Mouse (Mus musculus): Measurements from ENCODE around the gene Orai1.

Gene Orai1

DNA sequence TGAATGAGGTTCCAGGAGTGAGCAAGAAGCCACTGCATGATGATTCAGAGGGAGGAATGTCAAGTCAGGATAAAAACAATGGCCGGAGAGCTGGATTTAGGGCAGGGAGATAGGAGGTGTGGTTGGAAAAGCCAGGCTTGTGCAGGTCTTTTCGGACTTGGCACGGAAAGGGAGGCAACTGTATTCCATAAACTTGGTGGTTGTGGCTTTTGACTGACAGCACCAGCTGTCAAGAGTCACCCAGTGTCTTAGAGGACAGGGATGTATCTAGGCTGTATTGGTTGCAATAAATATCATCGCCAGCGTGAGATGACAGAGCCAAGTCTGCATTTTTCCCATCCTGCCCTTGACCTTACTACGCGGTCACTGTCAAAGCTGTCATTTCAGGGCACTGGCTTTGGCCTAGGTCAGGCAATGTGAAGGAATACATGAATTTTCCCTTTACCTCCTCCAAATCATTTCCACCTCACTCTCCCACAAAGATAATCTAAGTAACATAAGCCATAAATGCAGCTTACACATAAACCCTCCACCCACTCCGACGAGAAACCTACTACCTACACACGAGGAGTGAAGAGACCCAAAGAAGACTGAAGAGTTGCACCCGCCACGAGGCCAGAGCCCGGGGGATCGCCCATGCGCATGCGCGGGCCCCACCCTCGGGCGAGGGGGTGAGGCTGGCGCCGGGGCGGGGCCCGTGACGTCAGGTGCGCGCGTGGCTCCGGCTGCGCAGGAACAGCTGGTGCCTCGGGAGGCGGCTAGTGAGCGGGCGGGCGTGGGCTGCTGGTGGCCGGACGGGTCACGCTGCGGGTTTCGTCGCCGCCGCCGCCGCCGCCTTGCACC lies 60.9 kb downstream of the Orai1 start:
- peak; percentile 96 to 99 for DNase-seq

DNA sequence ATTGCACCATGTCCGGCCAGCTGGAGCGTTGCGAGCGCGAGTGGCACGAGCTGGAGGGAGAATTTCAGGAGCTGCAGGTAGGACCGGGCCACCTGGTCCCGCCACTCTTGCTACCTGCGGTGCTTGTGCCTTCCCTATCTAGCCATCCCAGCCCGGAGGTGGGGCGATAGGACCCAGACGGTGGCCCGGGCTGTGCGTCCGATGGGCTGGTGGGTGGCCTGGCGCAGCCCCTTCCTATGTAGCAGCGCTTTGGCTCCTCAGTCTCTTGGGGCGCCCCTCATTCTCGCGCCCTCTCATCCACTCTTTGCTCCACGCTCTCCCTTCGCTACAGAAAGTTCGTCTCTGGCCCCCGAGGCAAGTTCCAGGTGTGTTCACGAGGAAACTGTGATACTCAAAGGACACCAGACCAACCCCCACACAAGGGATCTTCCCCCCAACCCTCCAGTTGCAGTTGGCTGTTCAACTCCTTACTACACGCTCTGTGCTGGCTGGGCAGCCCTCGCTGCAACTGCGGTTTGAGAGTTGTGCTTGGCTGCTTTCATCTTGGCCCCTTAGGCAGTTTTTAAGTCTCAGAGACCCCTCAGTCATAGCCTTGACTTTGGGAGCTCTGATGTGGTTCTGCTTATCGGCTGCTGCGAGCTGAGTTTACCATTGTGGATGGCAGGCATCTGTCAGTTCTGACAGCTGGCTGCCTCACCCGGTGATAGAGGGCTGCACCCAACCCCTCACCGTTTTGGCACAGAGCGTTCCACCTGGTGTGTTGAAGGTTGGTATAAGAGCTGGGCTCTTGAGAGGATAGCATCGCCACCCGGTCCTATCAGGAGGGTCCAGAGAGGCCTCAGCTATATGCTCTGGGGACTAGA lies 61.8 kb downstream of the Orai1 start:
- peak; percentile 33 to 35 for DNase-seq

DNA sequence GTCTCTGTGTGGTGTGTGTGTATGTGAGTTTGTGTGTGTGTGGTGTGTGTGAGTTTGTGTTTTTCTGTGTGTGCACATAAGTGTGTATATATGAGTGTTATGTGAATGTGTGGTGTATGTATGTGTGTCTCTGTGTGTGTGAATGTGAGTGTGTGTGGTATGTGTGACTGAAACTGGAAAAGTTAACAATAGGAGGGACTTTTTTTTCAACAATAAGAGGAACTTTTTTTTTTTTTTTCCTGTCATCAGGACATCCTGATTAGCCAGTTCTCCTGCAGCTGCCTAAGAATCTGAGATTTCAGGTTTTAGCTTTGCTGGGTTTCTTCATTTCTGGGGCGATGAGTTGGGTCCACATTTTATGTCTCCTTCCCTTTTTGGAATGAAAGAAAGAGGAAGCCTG lies 64.7 kb downstream of the Orai1 start:
- no peak for DNase-seq

DNA sequence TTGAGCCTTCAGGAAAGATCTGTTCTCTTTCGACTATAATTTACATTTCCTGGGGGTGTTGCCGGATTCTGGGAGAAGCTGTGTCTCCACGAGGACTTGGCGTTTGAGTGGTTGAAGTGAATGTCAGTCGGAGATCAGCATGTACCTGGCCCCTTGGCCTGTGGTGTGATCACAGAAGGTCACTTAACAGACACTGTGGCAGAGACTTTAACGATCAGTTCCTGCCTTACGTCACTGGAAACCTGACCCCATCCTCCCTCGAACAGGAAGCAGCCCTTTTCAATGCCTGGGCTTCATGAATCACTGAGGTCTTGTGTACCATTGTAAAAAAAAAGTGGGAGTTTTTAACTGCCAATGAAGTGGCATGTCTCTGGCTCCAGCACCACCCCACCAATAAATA lies 65.2 kb downstream of the Orai1 start:
- DNase-seq: no peak

Measured in cerebellum, adult 18-20 months (tissue).